9 mouse cellular contexts compared by ENCODE assay signal in the genomic region with DNA sequence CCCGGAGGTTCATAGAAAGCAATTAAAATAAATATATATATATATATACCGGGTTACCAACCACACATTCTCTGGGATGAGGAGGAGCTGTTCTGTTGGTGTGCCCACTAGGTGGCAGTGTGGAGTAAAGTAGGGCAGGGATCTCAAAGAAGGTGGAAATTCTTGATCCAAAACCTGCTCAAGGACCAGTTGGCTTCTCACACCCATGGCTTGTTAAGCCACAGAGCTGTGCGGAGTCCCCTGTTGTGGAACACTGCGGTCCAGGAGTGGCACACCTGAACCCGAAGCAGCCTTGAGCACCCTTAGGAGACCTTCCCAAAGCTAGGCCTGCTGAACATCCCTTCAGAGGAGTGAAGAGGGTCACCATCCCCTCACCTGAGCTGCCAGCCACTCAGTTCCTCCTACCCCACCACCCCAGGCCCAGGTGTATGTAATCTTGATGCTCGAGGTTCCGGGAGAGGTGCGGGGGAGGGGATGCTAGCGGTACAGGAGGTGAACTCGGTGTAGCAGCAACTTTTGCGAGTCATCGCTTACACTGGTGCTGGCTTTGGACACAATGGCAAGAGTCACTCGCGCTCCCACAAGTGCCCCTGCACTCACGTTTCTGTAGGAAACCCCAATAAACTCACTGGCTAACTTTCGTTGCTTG. TPM values are rescaled to one million over a fixed set of nuclear protein-coding genes. Genes with fewer than 3 reads are reported as not detected.
DNase-seq lines count a peak whose midpoint lies in the region; ATAC-seq and TF ChIP-seq lines count a peak whose summit lies in the region.
"Had no signal": no experiment of that assay in that cellular context is flagged by ENCODE, and none has a peak within 500 bp of the region (broad histone marks: within the 10 kb centered on the region; RNA-seq: fewer than 3 reads in every experiment).

No protein-coding gene starts in this region.

- peak; percentile 81 for TF ChIP-seq CTCF in stomach, postnatal 0 days (IDR thresholded peaks at IDR 0.05; ENCODE audit: low read depth)

- H3K4me1 ChIP-seq in hindbrain, embryonic 10.5 days (replicated peaks) = no peaks in the 10 kb centered on the region
- H3K4me1 ChIP-seq in hindbrain, embryonic 12.5 days = no peaks in the 10 kb centered on the region
- no peaks in the 10 kb centered on the region for H3K4me1 ChIP-seq in limb, embryonic 11.5 days (ENCODE audit: control insufficient read depth, insufficient read depth, low read length)
- H3K4me1 ChIP-seq in stomach, postnatal 0 days (replicated peaks; ENCODE audit: control insufficient read depth, insufficient read depth) = no peaks in the 10 kb centered on the region
- H3K4me1 ChIP-seq: neural tube, embryonic 12.5 days had no signal

- no peaks in the 10 kb centered on the region for H3K27me3 ChIP-seq in hindbrain, embryonic 10.5 days (ENCODE audit: insufficient read depth, poor library complexity, severe bottlenecking)
- H3K27me3 ChIP-seq in hindbrain, embryonic 12.5 days = no peaks in the 10 kb centered on the region
- H3K27me3 ChIP-seq in limb, embryonic 11.5 days (ENCODE audit: control insufficient read depth, insufficient read depth, low read length) = no peaks in the 10 kb centered on the region
- no peaks in the 10 kb centered on the region for H3K27me3 ChIP-seq in stomach, postnatal 0 days (ENCODE audit: control insufficient read depth, insufficient read depth, low read length)
- H3K27me3 ChIP-seq: neural tube, embryonic 12.5 days had no signal

- H3K9ac ChIP-seq in hindbrain, embryonic 12.5 days = no peak overlapping the region
- H3K9ac ChIP-seq in limb, embryonic 11.5 days (ENCODE audit: low read length) = no peak overlapping the region
- no peak overlapping the region for H3K9ac ChIP-seq in stomach, postnatal 0 days (ENCODE audit: low read length)
- H3K9ac ChIP-seq: neural tube, embryonic 12.5 days had no signal

- DNase-seq in hindbrain, embryonic 10.5 days (ENCODE audit: low spot score) = peak; percentile 73
- DNase-seq in c-Kit-positive CD71-negative TER-119-negative erythroid progenitor cells, embryonic 14.5 days (ENCODE audit: low read depth) = peak; percentile 34
- peak; percentile 76 for DNase-seq in kidney, adult 18-20 months
- DNase-seq in limb, embryonic 11.5 days (ENCODE audit: low spot score) = peak; percentile 84
- DNase-seq in natural killer cell, adult 2 months (ENCODE audit: low spot score in 2 of 2) = peak; percentile 25 to 56
- peak; percentile 87 for DNase-seq in stomach, postnatal 0 days (ENCODE audit: low spot score)

- 62% methylated on average over 16 of the region's 16 CpGs for WGBS in hindbrain, embryonic 10.5 days
- 60% methylated on average over 16 of the region's 16 CpGs for WGBS in hindbrain, embryonic 12.5 days
- 57% methylated on average over 16 of the region's 16 CpGs for WGBS in limb, embryonic 11.5 days
- 44% methylated on average over 16 of the region's 16 CpGs for WGBS in stomach, postnatal 0 days

- no peak overlapping the region for H3K27ac ChIP-seq in hindbrain, embryonic 10.5 days
- no peak overlapping the region for H3K27ac ChIP-seq in hindbrain, embryonic 12.5 days
- H3K27ac ChIP-seq in limb, embryonic 11.5 days (replicated peaks; ENCODE audit: low read depth, low read length) = no peak overlapping the region
- peak overlapping the region; percentile 75 for H3K27ac ChIP-seq in stomach, postnatal 0 days (replicated peaks)
- H3K27ac ChIP-seq: neural tube, embryonic 12.5 days had no signal

- no peak for ATAC-seq in hindbrain, embryonic 12.5 days (ENCODE audit: low FRiP score)
- ATAC-seq in frontal cortex, adult (ENCODE audit: low TSS enrichment) = peak; percentile 65; the same call in 1 of the 2 replicates
- ATAC-seq in limb, embryonic 11.5 days (ENCODE audit: insufficient number of reproducible peaks, low FRiP score, low TSS enrichment, low read depth) = 0 out of 2 replicates have a peak, but pooled peaks have one; percentile 54
- peak; percentile 72 for ATAC-seq in stomach, postnatal 0 days (ENCODE audit: low FRiP score, low TSS enrichment)

- no peak overlapping the region for H3K4me2 ChIP-seq in hindbrain, embryonic 12.5 days (replicated peaks)
- H3K4me2 ChIP-seq in limb, embryonic 11.5 days (ENCODE audit: low read depth, severe bottlenecking) = no peak overlapping the region
- H3K4me2 ChIP-seq in stomach, postnatal 0 days (replicated peaks; ENCODE audit: low read depth) = no peak overlapping the region
- H3K4me2 ChIP-seq: neural tube, embryonic 12.5 days had no signal

- 0 out of 2 replicates have a peak, but pooled peaks cover under 1% of the 10 kb centered on the region for H3K9me3 ChIP-seq in hindbrain, embryonic 10.5 days
- H3K9me3 ChIP-seq in hindbrain, embryonic 12.5 days (replicated peaks) = no peaks in the 10 kb centered on the region
- H3K9me3 ChIP-seq in limb, embryonic 11.5 days (ENCODE audit: control insufficient read depth, low read length) = no peaks in the 10 kb centered on the region
- H3K9me3 ChIP-seq in stomach, postnatal 0 days (ENCODE audit: control insufficient read depth, low read length) = no peaks in the 10 kb centered on the region
- H3K9me3 ChIP-seq: neural tube, embryonic 12.5 days had no signal

- no peak for TF ChIP-seq EP300 in stomach, postnatal 0 days (optimal IDR thresholded peaks at IDR 0.05)

- H3K36me3 ChIP-seq in hindbrain, embryonic 10.5 days = no peaks in the 10 kb centered on the region
- H3K36me3 ChIP-seq in hindbrain, embryonic 12.5 days = no peaks in the 10 kb centered on the region
- H3K36me3 ChIP-seq in limb, embryonic 11.5 days (ENCODE audit: control insufficient read depth, insufficient read depth, low read length) = no peaks in the 10 kb centered on the region
- no peaks in the 10 kb centered on the region for H3K36me3 ChIP-seq in stomach, postnatal 0 days (ENCODE audit: control insufficient read depth, insufficient read depth, low read length)
- H3K36me3 ChIP-seq: neural tube, embryonic 12.5 days had no signal

- no peak overlapping the region for H3K4me3 ChIP-seq in hindbrain, embryonic 10.5 days
- no peak overlapping the region for H3K4me3 ChIP-seq in hindbrain, embryonic 12.5 days
- no peak overlapping the region for H3K4me3 ChIP-seq in limb, embryonic 11.5 days (ENCODE audit: low read depth, low read length)
- H3K4me3 ChIP-seq in stomach, postnatal 0 days (ENCODE audit: low read depth, low read length) = no peak overlapping the region
- H3K4me3 ChIP-seq: neural tube, embryonic 12.5 days had no signal

RNA-seq across cellular contexts. Expression of gene Hsd17b6, which starts 51.1 kb away (rescaled TPM):
- polyA plus RNA-seq in hindbrain, embryonic 10.5 days (2016; fragmentation: Nextera tagmentation; extraction: Ambion mirVana) = not detected in 2 replicates
- not detected in 2 replicates for polyA plus RNA-seq in hindbrain, embryonic 12.5 days (2016; fragmentation: Nextera tagmentation; extraction: Ambion mirVana)
- polyA plus RNA-seq in limb, embryonic 11.5 days (2014; fragmentation: Nextera tagmentation; extraction: Ambion mirVana) = not detected in 2 replicates
- polyA plus RNA-seq in stomach, postnatal 0 days (2015; fragmentation: Nextera tagmentation; extraction: Ambion mirVana) = 5.0 and 5.7 TPM in 2 replicates
- polyA plus RNA-seq: neural tube, embryonic 12.5 days had no signal

RNA-seq across cellular contexts. Expression of gene Sdr9c7, which starts 58.0 kb away (rescaled TPM):
- not detected in 2 replicates for polyA plus RNA-seq in hindbrain, embryonic 10.5 days (2016; fragmentation: Nextera tagmentation; extraction: Ambion mirVana)
- polyA plus RNA-seq in hindbrain, embryonic 12.5 days (2016; fragmentation: Nextera tagmentation; extraction: Ambion mirVana) = not detected in 2 replicates
- not detected in 2 replicates for polyA plus RNA-seq in limb, embryonic 11.5 days (2014; fragmentation: Nextera tagmentation; extraction: Ambion mirVana)
- 24.6 and 24.7 TPM in 2 replicates for polyA plus RNA-seq in stomach, postnatal 0 days (2015; fragmentation: Nextera tagmentation; extraction: Ambion mirVana)
- polyA plus RNA-seq: neural tube, embryonic 12.5 days had no signal

RNA-seq across cellular contexts. Expression of gene Prim1, which starts 58.7 kb away (rescaled TPM):
- polyA plus RNA-seq in hindbrain, embryonic 10.5 days (2016; fragmentation: Nextera tagmentation; extraction: Ambion mirVana) = 82.4 and 108 TPM in 2 replicates
- polyA plus RNA-seq in hindbrain, embryonic 12.5 days (2016; fragmentation: Nextera tagmentation; extraction: Ambion mirVana) = 50.9 and 54.1 TPM in 2 replicates
- 111 TPM in 2 replicates for polyA plus RNA-seq in limb, embryonic 11.5 days (2014; fragmentation: Nextera tagmentation; extraction: Ambion mirVana)
- polyA plus RNA-seq in stomach, postnatal 0 days (2015; fragmentation: Nextera tagmentation; extraction: Ambion mirVana) = 27.3 and 27.4 TPM in 2 replicates

Comparison
In these comparisons a context has a peak if more than half of its experiments do, and no peak if none do; other contexts are left out.
1. DNase-seq: peak in every context shown above with its lines; median percentile 87 in stomach, postnatal 0 days; 84 in limb, embryonic 11.5 days; 76 in kidney, adult 18-20 months; 73 in hindbrain, embryonic 10.5 days; 40 in natural killer cell, adult 2 months; 34 in c-Kit-positive CD71-negative TER-119-negative erythroid progenitor cells, embryonic 14.5 days.
2. RNA of gene Sdr9c7, which starts 58.0 kb away (polyA plus RNA-seq): 24.6 to 24.7 TPM in stomach, postnatal 0 days; not detected in hindbrain, embryonic 10.5 days, not detected in hindbrain, embryonic 12.5 days and not detected in limb, embryonic 11.5 days; every median in the first group is over 10 times any median in the second.